Mouse (Mus musculus) C2C12 (cell line): ENCODE results near the gene Nr1h3.

Experiments
- CEBPB ChIP-seq: IDR thresholded peaks from one replicate; pipeline ENCODE4 v1.6.1; 2011; ENCODE audit warnings: low read depth, mild to moderate bottlenecking, control low read depth, moderate library complexity
- CTCF ChIP-seq: IDR thresholded peaks from one replicate; pipeline ENCODE4 v1.5.1; 2011; ENCODE audit not compliant: control insufficient read depth, insufficient read depth, insufficient read length
- USF1 ChIP-seq: IDR thresholded peaks from one replicate; pipeline ENCODE4 v1.6.1; 2011; ENCODE audit warnings: low read depth, mild to moderate bottlenecking, control low read depth, moderate library complexity

- TF ChIP-seq CTCF: no peak
- no peak for TF ChIP-seq CEBPB
- no peak for TF ChIP-seq USF1
Measured at GRCm38 (mm10) chr2:91179825-91180224, 22.8 kb downstream of the Nr1h3 start.
